Mouse (Mus musculus) cortical plate, adult 2 months (tissue): ENCODE data around the gene Stub1.

Source experiments
- CTCF ChIP-seq: fragments of 200-500 bp; IDR thresholded peaks from 2 replicates; pipeline ENCODE4 v1.5.1; 2011; ENCODE audit warnings: mild to moderate bottlenecking, control low read depth, low read length; ENCODE audit not compliant: insufficient read depth; ENCODE audit errors: extremely low read depth
- POLR2A ChIP-seq: fragments of 200-500 bp; IDR thresholded peaks from 2 replicates; pipeline ENCODE4 v1.6.1; 2011; ENCODE audit warnings: mild to moderate bottlenecking, low read length, control low read depth; ENCODE audit not compliant: insufficient read depth; ENCODE audit errors: extremely low read depth

GRCm38 (mm10) chr17:25861704-25862612, 28.8 kb upstream of the Stub1 start:
- TF ChIP-seq POLR2A (no peak), CTCF (no peak)
